Mouse (Mus musculus): ENCODE results near the gene Tmem202. TPM values are rescaled to one million over a fixed set of nuclear protein-coding genes. Genes with fewer than 3 reads are reported as not detected.

Tmem202 gene
- total and polyA plus RNA-seq, 3 experiments, result 0.20 to 0.64 TPM; not detected in 1

GRCm38 (mm10) chr9:59486549-59487065 is 53.0 kb downstream of the Tmem202 start, which contains the start of gene Arih1:
Gene Arih1, minus strand, starts transcription at chr9:59486618.
- peak within 1 kb of the TSS; percentile 90 to 99 (median 91) for H3K4me3 ChIP-seq (replicated peaks in 1 of 3; ENCODE audit: low read depth in 2 of 3, low read length in 2 of 3, poor library complexity in 1 of 3)
- DNase-seq (ENCODE audit: extremely low read depth), result peak; percentile 98
- dilution Hi-C loops (cut with MboI; ENCODE audit: extremely low pct_ligation_motif_present, extremely low pct_unique_long_range_greater_than_20kb, low sequenced_read_pairs) (no loop called here), in situ Hi-C loops (cut with MboI; ENCODE audit: low pct_ligation_motif_present, low pct_unique_long_range_greater_than_20kb, low sequenced_read_pairs) (no loop called here)
- peaks cover 0 to 19% of the 10 kb centered on the region in 2 experiments; a peak in 2 of 4 replicates for H3K4me1 ChIP-seq (ENCODE audit: control insufficient read depth in 1 of 2, insufficient read depth in 2 of 2)
- no peaks in the 10 kb centered on the region for H3K27me3 ChIP-seq (replicated peaks)
- peak within 1 kb of the TSS; percentile 76 for H3K4me2 ChIP-seq (ENCODE audit: insufficient read depth, low read depth, poor library complexity, severe bottlenecking)
- peak; percentile 50; the same call in 1 of the 2 replicates for TF ChIP-seq MAZ (IDR thresholded peaks at IDR 0.05; ENCODE audit: low read depth, low read length)
- TF ChIP-seq MAX (IDR thresholded peaks at IDR 0.05; ENCODE audit: low read length), result peak; percentile 68
- TF ChIP-seq ZC3H11A (IDR thresholded peaks at IDR 0.05; ENCODE audit: low read depth, low read length), result no peak
- peak; percentile 25 for TF ChIP-seq BHLHE40 (IDR thresholded peaks at IDR 0.05; ENCODE audit: low read depth, low read length)
- no peak for TF ChIP-seq USF1 (IDR thresholded peaks at IDR 0.05; ENCODE audit: low read depth, low read length)
- no peak for TF ChIP-seq E2F4 (IDR thresholded peaks at IDR 0.05; ENCODE audit: insufficient replicate concordance, low read depth, low read length)
- TF ChIP-seq USF2 (conservative IDR thresholded peaks at IDR 0.05; ENCODE audit: low read depth, low read length), result no peak
- TF ChIP-seq TBP (conservative IDR thresholded peaks at IDR 0.05; ENCODE audit: low read depth, low read length), result peak; percentile 62; the same call in 1 of the 2 replicates
- TF ChIP-seq KAT2A (IDR thresholded peaks at IDR 0.05; ENCODE audit: insufficient replicate concordance, low read length), result peak; percentile 75; the same call in 1 of the 2 replicates
- no peak for TF ChIP-seq SMC3 (IDR thresholded peaks at IDR 0.05; ENCODE audit: low read depth, low read length)
- no peak for TF ChIP-seq RAD21 (IDR thresholded peaks at IDR 0.05; ENCODE audit: low read depth, low read length)
- TF ChIP-seq PAX5 (IDR thresholded peaks at IDR 0.05; ENCODE audit: low read length), result no peak
- no peak for TF ChIP-seq CTCF (conservative IDR thresholded peaks at IDR 0.05 in 1 of 2, IDR thresholded peaks at IDR 0.05 in 1 of 2; ENCODE audit: low read depth in 2 of 2, low read length in 2 of 2)
- TF ChIP-seq IRF4 (IDR thresholded peaks at IDR 0.05; ENCODE audit: low read depth, low read length), result peak; percentile 80; the same call in 1 of the 2 replicates
- peak; percentile 71; the same call in 1 of the 2 replicates for TF ChIP-seq MYC (IDR thresholded peaks at IDR 0.05; ENCODE audit: low read depth, low read length)
- no peak for TF ChIP-seq EP300 (IDR thresholded peaks at IDR 0.05; ENCODE audit: low read length)
- peak; percentile 91 for TF ChIP-seq POLR2A (IDR thresholded peaks at IDR 0.05; ENCODE audit: low read depth, low read length)
- TF ChIP-seq ZNF384 (IDR thresholded peaks at IDR 0.05; ENCODE audit: low read depth, low read length), result no peak
- peak; percentile 91 for TF ChIP-seq SIN3A (IDR thresholded peaks at IDR 0.05; ENCODE audit: low read length)
- TF ChIP-seq GABPA (IDR thresholded peaks at IDR 0.05; ENCODE audit: insufficient replicate concordance, low read depth, low read length), result peak; percentile 87
- peak; percentile 66 for TF ChIP-seq MXI1 (IDR thresholded peaks at IDR 0.05; ENCODE audit: low read depth, low read length)
- TF ChIP-seq CHD2 (IDR thresholded peaks at IDR 0.05; ENCODE audit: low read length), result no peak
- TF ChIP-seq HCFC1 (IDR thresholded peaks at IDR 0.05; ENCODE audit: low read depth, low read length), result peak; percentile 78
- peak; percentile 92 for TF ChIP-seq TCF12 (IDR thresholded peaks at IDR 0.05; ENCODE audit: low read depth, low read length)
- TF ChIP-seq ETS1 (conservative IDR thresholded peaks at IDR 0.05; ENCODE audit: low read depth, low read length), result peak; percentile 62
- peak; percentile 97 for TF ChIP-seq ELF1 (IDR thresholded peaks at IDR 0.05; ENCODE audit: low read depth, low read length)
- no peak; the same call in 1 of the 2 replicates for TF ChIP-seq CHD1 (IDR thresholded peaks at IDR 0.05; ENCODE audit: low read depth, low read length)
- peak; percentile 74 for TF ChIP-seq UBTF (IDR thresholded peaks at IDR 0.05; ENCODE audit: low read depth, low read length)
- TF ChIP-seq JUND (conservative IDR thresholded peaks at IDR 0.05; ENCODE audit: low read depth, low read length), result no peak
- TF ChIP-seq NELFE (IDR thresholded peaks at IDR 0.05; ENCODE audit: low read depth, low read length), result peak; percentile 84
- TF ChIP-seq JUN (IDR thresholded peaks at IDR 0.05; ENCODE audit: insufficient read depth, low read depth, low read length), result no peak
- TF ChIP-seq RCOR1 (conservative IDR thresholded peaks at IDR 0.05; ENCODE audit: low read depth, low read length), result 0 out of 2 replicates have a peak, but pooled peaks have one; percentile 70
- TF ChIP-seq MAFK (IDR thresholded peaks at IDR 0.05; ENCODE audit: insufficient replicate concordance, low read length), result no peak
- no peak for TF ChIP-seq ZKSCAN1 (IDR thresholded peaks at IDR 0.05; ENCODE audit: borderline replicate concordance, low read depth, low read length)
- peak; percentile 91 for TF ChIP-seq ZMIZ1 (IDR thresholded peaks at IDR 0.05; ENCODE audit: low read depth, low read length)
- TF ChIP-seq MEF2A (IDR thresholded peaks at IDR 0.05; ENCODE audit: borderline replicate concordance, low read depth, low read length), result peak; percentile 73; the same call in 1 of the 2 replicates
- peak; percentile 63; the same call in 1 of the 2 replicates for TF ChIP-seq POLR2AphosphoS2 (IDR thresholded peaks at IDR 0.05; ENCODE audit: low read depth, low read length)
- peak; percentile 77 for TF ChIP-seq NRF1 (IDR thresholded peaks at IDR 0.05; ENCODE audit: low read depth, low read length)
- no peaks in the 10 kb centered on the region for H3K9me3 ChIP-seq (replicated peaks; ENCODE audit: low read length)
- H3K36me3 ChIP-seq (replicated peaks in 1 of 2; ENCODE audit: control insufficient read depth in 1 of 2, insufficient read depth in 1 of 2, low read length in 1 of 2), result no peaks in the 10 kb centered on the region
- H3K27ac ChIP-seq (ENCODE audit: insufficient read depth, low read depth), result peak within 1 kb of the TSS; percentile 86
- peak within 1 kb of the TSS; percentile 89 for H3K9ac ChIP-seq (ENCODE audit: insufficient read depth, low read depth)
- H3K79me2 ChIP-seq (replicated peaks; ENCODE audit: control insufficient read depth, extremely low read depth, insufficient read depth, poor library complexity, severe bottlenecking), result peaks cover 35% of the 10 kb centered on the region
